Mouse (Mus musculus) spleen, postnatal 36 days (tissue): Measurements from ENCODE around the gene Lrch1.
A peak's percentile ranks its signal among the peaks of the same experiment; 100 is the strongest.

ENCODE experiments used
- DNase-seq, 2 experiments: peaks; one replicate each; pipeline ENCODE4 v3.0.0; 2022; ENCODE audit warnings: low spot score in 2 of 2, mixed read lengths in 1 of 2

The Lrch1 gene

DNA sequence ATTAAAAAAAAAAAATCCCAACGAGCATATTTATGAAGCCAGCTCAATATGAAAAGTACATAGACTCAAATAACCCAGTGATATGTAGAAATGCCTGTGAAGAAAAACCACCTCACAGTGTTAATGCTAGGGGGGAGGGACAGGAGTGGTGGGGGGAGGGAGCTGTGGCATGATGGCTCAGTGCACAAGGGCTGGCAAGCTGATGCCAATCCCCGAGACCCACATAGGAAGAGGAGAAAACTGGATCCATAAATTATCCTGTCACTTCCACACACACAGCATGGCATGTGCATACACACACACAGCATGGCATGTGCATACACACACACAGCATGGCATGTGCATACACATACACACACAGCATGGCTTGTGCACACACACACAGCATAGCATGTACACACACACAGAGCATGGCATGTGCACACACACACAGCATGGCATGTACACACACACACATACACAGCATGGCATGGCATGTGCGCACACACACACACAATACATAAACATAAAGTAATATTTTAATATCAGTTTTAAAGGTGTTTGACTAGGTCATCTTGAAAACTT, 54.5 kb downstream of the Lrch1 start:
- no peak for DNase-seq

- no peak for DNase-seq
These were observed 58.4 kb downstream of the Lrch1 start for GRCm38 (mm10) chr14:74889304-74889703.

GRCm38 (mm10) chr14:74888103-74888502, 59.6 kb downstream of the Lrch1 start:
- no peak for DNase-seq

DNA sequence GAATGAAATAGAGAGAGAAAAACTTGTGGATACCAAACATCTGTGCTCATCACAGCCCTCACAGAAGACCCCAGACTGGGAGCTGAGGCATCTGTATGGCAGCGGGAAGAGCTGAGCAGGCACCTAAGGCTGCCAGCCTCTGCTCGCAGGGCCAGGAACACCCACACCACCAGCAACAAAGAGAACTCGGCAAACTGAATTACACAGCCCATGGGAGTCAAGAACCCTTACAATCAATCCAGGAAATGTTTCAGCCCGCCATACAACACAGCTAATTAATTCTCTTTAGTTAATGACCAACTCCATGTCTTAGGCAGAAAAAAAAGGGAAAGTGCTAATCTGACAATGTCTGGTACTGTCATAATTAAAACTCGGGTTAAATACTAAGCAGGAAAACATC, 61.2 kb downstream of the Lrch1 start:
- no peak for DNase-seq

GRCm38 (mm10) chr14:74884920-74885319, 62.8 kb downstream of the Lrch1 start:
- DNase-seq = no peak

- DNase-seq = no peak
These were observed 63.5 kb downstream of the Lrch1 start for GRCm38 (mm10) chr14:74884024-74884680.

GRCm38 (mm10) chr14:74883204-74883603, 64.5 kb downstream of the Lrch1 start:
- no peak for DNase-seq

GRCm38 (mm10) chr14:74882754-74883153, 64.9 kb downstream of the Lrch1 start:
- DNase-seq = no peak

- DNase-seq = no peak
These were observed 66.8 kb downstream of the Lrch1 start for GRCm38 (mm10) chr14:74880868-74881267.

DNA sequence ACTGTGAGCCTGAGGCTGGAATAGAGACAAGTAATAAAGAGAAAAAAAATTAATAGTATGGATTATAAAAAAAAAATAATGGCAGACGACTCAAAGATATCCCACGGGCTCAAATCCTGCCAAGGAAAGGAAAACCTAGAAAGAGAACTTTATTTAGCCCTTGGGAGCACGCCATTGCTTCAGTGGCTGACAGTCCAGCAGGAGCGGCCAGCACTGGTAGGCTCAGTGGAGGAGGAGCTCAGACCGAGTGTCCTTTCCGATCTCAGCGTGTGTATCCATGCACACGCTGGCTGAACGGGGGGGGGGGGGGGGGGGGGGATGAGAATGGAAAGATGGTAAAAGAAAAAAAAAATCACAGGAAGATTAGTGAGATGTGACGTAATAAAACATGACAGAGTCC, 68.2 kb downstream of the Lrch1 start:
- no peak for DNase-seq

DNA sequence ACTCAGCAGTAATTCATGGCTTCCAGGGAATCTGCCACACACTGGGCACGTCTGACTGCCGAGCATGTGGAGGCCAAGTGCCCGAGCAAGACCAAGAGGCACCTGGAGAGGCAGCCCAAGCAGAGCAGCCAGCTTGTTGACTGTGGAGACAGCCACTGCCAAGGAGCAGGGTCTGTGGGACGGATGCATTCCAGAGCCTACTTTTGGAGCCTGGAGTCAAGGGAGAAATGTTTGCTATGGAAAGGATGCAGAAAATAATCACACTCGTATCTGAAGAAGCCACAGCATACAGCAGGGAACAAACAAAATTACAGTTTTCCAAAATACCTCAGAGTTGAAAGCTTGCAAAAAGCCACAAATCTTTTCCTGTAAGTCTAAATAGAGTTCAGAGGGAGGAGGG, 70.4 kb downstream of the Lrch1 start:
- no peak for DNase-seq

- DNase-seq = no peak
These were observed 76.5 kb downstream of the Lrch1 start for GRCm38 (mm10) chr14:74871220-74871619.

DNA sequence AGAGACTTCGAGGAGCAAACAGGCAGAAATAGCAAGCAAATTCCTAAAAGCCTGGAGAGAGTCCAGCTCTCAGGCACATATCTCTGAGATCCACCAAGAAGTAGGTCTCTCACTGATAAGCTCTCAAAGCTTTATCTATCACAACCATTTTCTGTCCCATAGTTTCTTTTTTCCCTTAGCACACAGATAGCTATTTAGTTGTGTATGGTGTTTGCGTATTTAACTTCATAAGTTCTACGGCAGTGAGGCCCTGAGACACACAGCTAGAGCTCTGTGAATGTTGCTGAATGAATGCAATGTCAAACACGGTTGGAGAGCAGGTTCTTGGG, 78.8 kb downstream of the Lrch1 start:
- DNase-seq = no peak

DNA sequence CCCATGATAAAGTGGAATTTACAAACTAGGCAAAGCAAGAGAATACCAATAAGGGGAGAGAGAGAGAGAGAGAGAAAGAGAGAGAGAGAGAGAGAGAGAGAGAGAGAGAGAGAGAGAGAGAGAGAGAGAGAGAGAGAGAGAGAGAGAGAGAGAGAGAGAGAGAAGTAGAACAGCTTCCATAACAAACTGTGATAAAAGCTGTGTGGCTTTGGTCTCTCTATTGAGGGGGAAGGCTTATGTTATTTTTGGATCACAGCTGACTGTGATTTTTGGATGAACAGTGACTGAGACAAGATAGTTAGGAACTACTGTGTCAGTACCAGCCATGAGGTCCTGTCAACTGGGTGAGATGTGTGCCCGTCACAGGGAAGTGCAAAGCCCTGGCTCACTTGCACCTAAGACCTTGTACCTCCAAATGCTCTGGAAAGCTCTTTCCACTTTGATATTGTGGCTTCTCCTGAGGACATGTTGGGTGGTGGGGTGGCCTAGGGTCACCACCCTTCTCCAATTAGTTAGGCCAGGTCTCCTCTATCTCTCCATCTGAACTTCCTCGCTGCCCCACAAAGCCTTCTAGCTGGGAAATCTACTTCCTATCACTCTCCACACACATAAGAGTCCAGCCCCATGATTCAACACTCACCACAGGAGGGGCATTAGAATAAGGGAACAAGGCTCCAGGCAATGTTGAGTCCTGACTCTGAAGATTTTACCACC, 79.3 kb downstream of the Lrch1 start:
- no peak for DNase-seq

DNA sequence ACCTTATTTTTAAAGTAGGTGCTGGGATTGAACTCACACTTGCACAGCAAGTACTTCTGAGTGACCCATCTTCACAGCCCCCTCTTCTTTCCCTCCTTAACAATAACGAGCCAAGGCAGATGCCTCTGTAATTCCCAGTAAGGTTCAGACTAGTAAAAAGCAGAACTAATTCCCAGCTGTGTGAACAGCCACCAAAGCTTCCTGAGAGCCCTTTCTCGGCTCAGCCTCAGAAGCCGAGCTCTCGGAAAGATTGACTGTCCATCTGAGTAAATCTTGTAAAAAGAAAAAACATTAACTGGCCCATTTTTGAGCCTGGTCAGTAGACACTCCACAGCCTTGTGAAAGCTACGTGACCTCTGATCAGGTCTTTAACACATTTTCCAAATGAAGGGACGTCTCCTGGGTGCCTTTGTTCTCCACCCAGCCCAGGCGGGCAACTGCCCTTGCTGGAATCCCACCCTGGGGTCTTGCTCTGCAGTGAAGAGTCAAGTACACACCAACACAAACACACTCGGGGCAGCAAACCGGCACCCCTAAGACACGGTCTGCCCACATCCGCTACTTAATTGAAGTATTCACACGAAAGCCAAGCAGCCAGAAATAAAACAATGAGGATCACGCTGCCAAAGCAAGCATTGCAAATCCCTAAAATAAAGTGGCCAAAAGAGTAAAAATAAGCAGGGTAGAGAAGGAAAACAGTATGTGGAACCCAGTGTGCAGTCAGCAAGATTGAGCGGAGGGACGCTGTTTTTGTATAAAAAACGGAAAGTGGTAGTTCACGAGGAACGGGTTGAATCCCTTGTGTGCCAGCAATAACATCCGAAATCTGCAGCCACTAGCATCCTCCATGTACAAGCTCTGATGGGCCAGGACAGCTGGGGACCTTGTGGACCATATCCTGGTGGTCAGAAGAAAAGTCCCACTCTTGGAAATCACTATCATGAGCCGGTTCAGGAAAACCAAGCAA, 80.3 kb downstream of the Lrch1 start:
- DNase-seq = no peak

GRCm38 (mm10) chr14:74865738-74866137, 81.9 kb downstream of the Lrch1 start:
- no peak for DNase-seq

- DNase-seq = no peak
These were observed 82.7 kb downstream of the Lrch1 start for GRCm38 (mm10) chr14:74864805-74865483.

- no peak for DNase-seq
These were observed 86.2 kb downstream of the Lrch1 start for GRCm38 (mm10) chr14:74861456-74861855.

- DNase-seq = no peak
These were observed 88.5 kb downstream of the Lrch1 start for GRCm38 (mm10) chr14:74859154-74859553.

GRCm38 (mm10) chr14:74855429-74855828, 92.2 kb downstream of the Lrch1 start:
- DNase-seq = peak; percentile 48 to 56

DNA sequence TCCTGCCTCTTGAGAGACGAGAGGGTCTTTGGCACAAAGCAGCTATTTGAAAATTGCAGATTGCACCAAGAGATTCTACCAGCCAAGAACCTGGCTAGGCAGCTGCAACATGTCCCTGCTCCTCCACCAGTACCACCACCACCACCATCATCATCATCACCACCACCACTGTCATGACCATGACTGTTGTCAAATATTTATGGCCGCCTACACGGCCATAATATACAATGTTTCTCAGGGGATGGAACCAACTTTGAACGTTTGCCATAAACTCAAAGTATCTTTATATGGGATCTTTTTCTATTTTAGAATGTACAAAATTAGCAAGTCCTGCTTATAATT, 93.9 kb downstream of the Lrch1 start:
- no peak for DNase-seq
